Mouse (Mus musculus) megakaryocyte, embryonic 14.5 days (primary cell): ENCODE data around the gene Zbtb17.

Experiments
- FLI1 ChIP-seq: IDR thresholded peaks from 2 replicates; pipeline ENCODE4 v1.6.1; 2012; ENCODE audit warnings: low read length, inconsistent platforms, mixed read lengths
- GATA1 ChIP-seq: IDR thresholded peaks from 3 replicates; pipeline ENCODE4 v1.6.1; 2012; ENCODE audit warnings: mixed read lengths, low read length, inconsistent platforms, borderline replicate concordance

GRCm38 (mm10) chr4:141472641-141473321, 28.3 kb downstream of the Zbtb17 start:
- TF ChIP-seq GATA1 = no peak
- TF ChIP-seq FLI1 = no peak
